In the genomic region with DNA sequence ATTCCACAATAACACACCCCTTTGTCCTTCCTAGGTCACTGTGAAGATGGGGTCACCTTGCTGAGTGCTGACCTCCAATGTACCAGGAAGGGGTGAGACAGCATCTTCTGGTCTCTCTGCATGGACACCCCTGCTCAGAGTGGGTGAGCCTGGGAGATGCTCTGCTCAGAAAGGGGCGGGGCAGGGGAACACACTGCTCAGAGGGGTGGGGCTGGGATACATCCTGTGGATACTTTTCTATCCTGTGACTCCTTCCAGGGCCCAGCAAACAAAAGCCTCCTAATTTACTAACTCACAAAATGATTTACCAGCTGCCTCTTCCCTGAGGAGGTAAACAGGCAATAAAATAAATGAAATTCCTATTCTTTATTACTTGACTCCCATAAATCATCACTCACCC, we compare ENCODE assay signal across 18 mouse cellular contexts.
A peak's percentile ranks its signal among the peaks of the same experiment; 100 is the strongest.
DNase-seq lines count a peak whose midpoint lies in the region; ATAC-seq lines count a peak whose summit lies in the region.
"Had no signal": no experiment of that assay in that cellular context is flagged by ENCODE, and none has a peak within 500 bp of the region (broad histone marks: within the 10 kb centered on the region; RNA-seq: fewer than 3 reads in every experiment).

No protein-coding gene starts in this region.

- no peak overlapping the region for H3K9ac ChIP-seq in hindbrain, embryonic 16.5 days (ENCODE audit: low read depth, low read length)
- H3K9ac ChIP-seq in neural tube, embryonic 15.5 days (replicated peaks): no peak overlapping the region
- H3K9ac ChIP-seq: embryonic facial prominence, embryonic 12.5 days; intestine, embryonic 15.5 days had no signal

- no peak overlapping the region for H3K4me3 ChIP-seq in hindbrain, embryonic 10.5 days
- H3K4me3 ChIP-seq in hindbrain, embryonic 16.5 days (ENCODE audit: low read length): no peak overlapping the region
- H3K4me3 ChIP-seq in neural tube, embryonic 15.5 days (replicated peaks): no peak overlapping the region
- H3K4me3 ChIP-seq: embryonic facial prominence, embryonic 12.5 days; intestine, embryonic 15.5 days had no signal

- H3K36me3 ChIP-seq in hindbrain, embryonic 10.5 days: no peaks in the 10 kb centered on the region
- H3K36me3 ChIP-seq in hindbrain, embryonic 16.5 days (ENCODE audit: control insufficient read depth, insufficient read depth, low read length): no peaks in the 10 kb centered on the region
- H3K36me3 ChIP-seq in neural tube, embryonic 15.5 days: no peaks in the 10 kb centered on the region
- H3K36me3 ChIP-seq: embryonic facial prominence, embryonic 12.5 days; intestine, embryonic 15.5 days had no signal

- peak overlapping the region; percentile 80 for H3K27ac ChIP-seq in hindbrain, embryonic 10.5 days
- H3K27ac ChIP-seq in hindbrain, embryonic 16.5 days (ENCODE audit: low read depth, low read length): no peak overlapping the region
- H3K27ac ChIP-seq in neural tube, embryonic 15.5 days (replicated peaks): 0 out of 2 replicates have a peak overlapping the region, but pooled peaks have one; percentile 3
- H3K27ac ChIP-seq: embryonic facial prominence, embryonic 12.5 days; intestine, embryonic 15.5 days had no signal

- peak; percentile 19 for DNase-seq in embryo, embryonic 10.5 days (ENCODE audit: low spot score)
- no peak for DNase-seq in embryo, embryonic 11 days
- no peak for DNase-seq in hindbrain, embryonic 10.5 days (ENCODE audit: low spot score)
- DNase-seq in urinary bladder, postnatal 14 days (ENCODE audit: low spot score): peak; percentile 22
- no peak for DNase-seq in urinary bladder, postnatal 4 days (ENCODE audit: low spot score in 2 of 2)
- no peak for DNase-seq in cerebellum, adult 18-20 months
- DNase-seq: cerebellum, adult 9-11 months; kidney, postnatal 25 days; layer of hippocampus, postnatal 36 days; left cerebral cortex, postnatal 4 days; lung, adult 18-20 months; spleen, adult 18-20 months; thymus, postnatal 36 days had no signal

- peaks cover 54% of the 10 kb centered on the region for H3K4me1 ChIP-seq in hindbrain, embryonic 10.5 days (replicated peaks)
- H3K4me1 ChIP-seq in hindbrain, embryonic 16.5 days (ENCODE audit: control insufficient read depth, insufficient read depth, low read depth, low read length): peaks cover 15% of the 10 kb centered on the region
- peaks cover 25% of the 10 kb centered on the region for H3K4me1 ChIP-seq in neural tube, embryonic 15.5 days
- H3K4me1 ChIP-seq: embryonic facial prominence, embryonic 12.5 days; intestine, embryonic 15.5 days had no signal

- no peaks in the 10 kb centered on the region for H3K9me3 ChIP-seq in hindbrain, embryonic 10.5 days
- no peaks in the 10 kb centered on the region for H3K9me3 ChIP-seq in hindbrain, embryonic 16.5 days (ENCODE audit: control insufficient read depth, low read length)
- H3K9me3 ChIP-seq in neural tube, embryonic 15.5 days (replicated peaks): no peaks in the 10 kb centered on the region
- H3K9me3 ChIP-seq: embryonic facial prominence, embryonic 12.5 days; intestine, embryonic 15.5 days had no signal

- WGBS in hindbrain, embryonic 10.5 days: 68% methylated on average over 1 of the region's 1 CpGs
- 60% methylated on average over 1 of the region's 1 CpGs for WGBS in hindbrain, embryonic 16.5 days
- 28% methylated on average over 1 of the region's 1 CpGs for WGBS in neural tube, embryonic 15.5 days

- no peak overlapping the region for H3K4me2 ChIP-seq in hindbrain, embryonic 16.5 days (ENCODE audit: low read length)
- no peak overlapping the region for H3K4me2 ChIP-seq in neural tube, embryonic 15.5 days
- H3K4me2 ChIP-seq: embryonic facial prominence, embryonic 12.5 days; intestine, embryonic 15.5 days had no signal

- no peak for ATAC-seq in hindbrain, embryonic 16.5 days
- ATAC-seq in neural tube, embryonic 15.5 days (ENCODE audit: low FRiP score): peak; percentile 51; the same call in 1 of the 2 replicates
- ATAC-seq: intestine, embryonic 15.5 days; Patski had no signal

- H3K27me3 ChIP-seq in hindbrain, embryonic 10.5 days (ENCODE audit: insufficient read depth, poor library complexity, severe bottlenecking): no peaks in the 10 kb centered on the region
- H3K27me3 ChIP-seq in hindbrain, embryonic 16.5 days (replicated peaks; ENCODE audit: control insufficient read depth, insufficient read depth, low read length): no peaks in the 10 kb centered on the region
- no peaks in the 10 kb centered on the region for H3K27me3 ChIP-seq in neural tube, embryonic 15.5 days (replicated peaks)
- H3K27me3 ChIP-seq: embryonic facial prominence, embryonic 12.5 days; intestine, embryonic 15.5 days; Patski had no signal

Comparison
In these comparisons a context has a peak if more than half of its experiments do, and no peak if none do; other contexts are left out.
1. DNase-seq: peak in embryo, embryonic 10.5 days (single experiment) and urinary bladder, postnatal 14 days (single experiment); none in embryo, embryonic 11 days (single experiment), hindbrain, embryonic 10.5 days (single experiment), urinary bladder, postnatal 4 days (0 of 2) and cerebellum, adult 18-20 months (0 of 2).